Mouse (Mus musculus): ENCODE results near the gene Hhatl. TPM values are rescaled to one million over a fixed set of nuclear protein-coding genes. Genes with fewer than 3 reads are reported as not detected.

The Hhatl gene
- total RNA-seq (2021), result 100 to 1,000 TPM; 111 to 112 TPM

DNA sequence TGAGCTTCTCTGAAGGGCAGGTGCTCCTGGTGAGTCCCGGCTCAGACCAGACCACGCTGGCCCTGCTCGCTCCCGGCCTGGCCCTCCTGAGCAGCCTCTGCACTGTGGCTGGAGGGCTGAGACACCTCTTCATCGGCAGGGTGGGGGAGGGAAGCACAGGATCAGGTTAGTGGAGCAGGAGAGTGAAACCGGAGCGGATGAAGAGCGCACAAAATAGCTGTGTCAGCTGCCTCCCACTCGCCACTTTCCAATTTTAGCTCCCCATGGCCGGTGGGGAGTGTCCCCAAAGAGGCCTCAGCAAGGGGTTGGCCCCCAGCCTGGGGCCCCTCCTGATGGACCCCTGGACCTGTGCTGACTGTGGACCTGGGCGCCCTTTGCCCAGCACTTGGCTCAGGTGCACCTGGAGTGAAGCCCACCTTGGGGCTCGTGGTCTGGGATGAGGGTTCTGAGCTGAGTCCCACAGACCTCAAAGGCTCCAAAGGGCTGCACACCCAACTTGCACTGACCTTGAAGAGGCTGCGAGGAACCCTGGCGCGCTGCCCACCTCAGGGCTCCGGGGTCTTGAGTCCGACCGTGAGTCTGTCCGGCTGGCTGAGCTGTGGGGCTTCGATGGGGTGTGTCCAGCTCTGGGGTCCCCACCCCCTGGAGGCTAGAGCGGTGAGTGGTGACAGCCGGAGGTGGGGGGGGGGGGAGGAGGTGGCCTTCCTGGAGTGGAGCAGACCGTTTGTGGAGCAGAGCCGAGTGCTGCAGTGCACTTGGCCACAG, at the start of gene Hhatl:
Hhatl (minus strand) TSS at position 751 of the 765 bp plus-strand sequence.
- DNase-seq, result peak; percentile 71
- intact Hi-C loops (cut with DNase I), result no loop called here

DNA sequence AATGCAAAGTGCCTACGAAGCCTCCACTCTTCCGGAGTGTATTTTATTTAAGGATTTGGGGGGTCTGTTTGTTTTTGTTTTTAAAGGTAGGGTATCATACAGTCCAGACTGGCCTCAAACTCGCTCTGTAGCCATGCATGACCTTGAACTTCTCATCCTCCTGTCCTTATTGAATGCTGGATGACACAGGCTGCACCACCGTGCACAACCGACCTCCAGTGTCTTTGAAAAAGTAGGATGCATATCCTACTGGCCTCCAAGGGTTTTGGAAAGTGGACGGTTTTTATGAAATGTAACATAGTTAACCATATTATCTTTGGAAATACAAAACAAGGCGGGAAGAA, 47.3 kb upstream of the Hhatl start:
- DNase-seq, result no peak
- intact Hi-C loops (cut with DNase I), result no loop called here

DNA sequence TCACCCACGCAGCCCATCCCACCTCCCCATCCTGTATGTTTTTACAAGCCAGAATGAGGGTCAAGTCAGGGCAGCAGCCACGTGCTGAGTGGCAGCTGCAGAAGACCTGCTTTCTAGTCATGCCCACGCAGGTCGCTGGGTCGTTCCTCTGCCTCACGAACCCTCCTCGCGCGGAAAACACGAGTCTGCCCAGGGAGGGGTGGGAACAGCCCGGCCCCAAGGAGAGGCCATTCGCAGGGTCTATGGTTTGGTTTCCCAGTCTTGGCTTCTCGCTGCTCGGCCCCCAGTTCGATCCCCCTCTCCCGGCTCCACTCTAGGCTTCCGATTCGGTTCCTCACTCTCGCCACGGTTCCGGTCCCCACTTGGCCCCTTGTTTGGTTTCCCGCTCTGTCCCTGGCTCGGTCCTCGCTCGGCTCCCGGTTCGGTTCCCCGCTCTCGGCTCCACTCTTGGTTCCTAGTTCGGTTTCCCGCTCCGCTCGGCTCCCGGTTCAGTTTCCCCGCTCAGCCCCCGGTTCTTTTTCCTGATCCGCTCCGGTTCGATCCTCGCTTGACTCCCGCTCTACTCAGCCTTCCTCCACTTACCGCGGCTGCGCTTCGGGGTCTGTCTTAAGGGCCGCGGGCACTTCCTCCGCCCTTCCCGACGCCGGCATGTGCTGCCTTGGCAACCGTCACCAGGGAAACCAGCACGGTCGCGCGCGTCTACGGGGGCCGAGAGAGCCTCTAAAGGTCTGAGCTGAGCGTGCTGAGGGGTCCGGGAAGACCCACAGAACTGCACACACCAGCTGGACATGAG, 46.7 kb upstream of the Hhatl start, which contains the start of gene Ccdc13:
Ccdc13 (minus strand) TSS at position 633 of the 793 bp plus-strand sequence.
- peak; percentile 75 to 85 for DNase-seq

DNA sequence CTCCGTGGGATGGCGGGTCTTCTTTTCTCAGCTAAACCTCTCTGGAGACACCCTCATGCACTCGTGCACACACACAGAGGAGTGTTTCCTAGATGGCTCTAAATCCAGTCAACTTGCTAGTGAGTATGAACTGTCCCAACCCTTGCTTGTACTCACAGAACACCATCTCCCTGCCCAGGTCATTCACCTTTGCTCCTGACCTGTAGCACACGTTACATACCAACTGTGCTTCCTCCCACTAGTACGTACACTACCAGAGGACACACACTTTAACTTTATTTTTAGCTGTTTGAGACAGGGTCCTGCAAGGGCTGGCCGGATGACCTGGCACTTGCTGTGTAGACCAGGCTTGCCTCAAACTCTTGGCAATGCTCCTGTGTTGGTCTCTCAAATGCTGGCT, 45.7 kb upstream of the Hhatl start:
- intact Hi-C loops (cut with DNase I), result no loop called here

More for the DNA sequence above, 46.7 kb upstream of the Hhatl start, which contains the start of gene Ccdc13:
- intact Hi-C loops (cut with DNase I), result no loop called here

DNA sequence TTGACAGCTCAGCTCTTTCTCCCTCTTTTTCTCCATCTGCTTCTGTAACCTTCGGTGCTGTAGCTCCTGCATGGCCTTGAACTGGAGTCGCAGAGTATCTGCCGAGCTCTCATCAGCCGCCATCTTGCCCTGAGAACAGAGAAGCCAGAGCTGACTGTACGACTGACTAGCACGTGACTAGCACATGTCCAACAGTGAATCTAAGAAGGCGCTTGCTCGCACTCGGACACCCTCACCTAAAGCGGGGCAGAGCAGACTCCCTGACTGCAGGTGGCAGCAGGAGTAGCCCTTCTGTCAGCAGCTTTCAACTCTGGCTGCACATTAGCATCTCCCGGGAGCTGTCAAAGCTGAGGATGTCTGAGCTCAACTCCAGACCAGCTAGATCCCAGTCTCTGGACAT, 41.5 kb upstream of the Hhatl start:
- intact Hi-C loops (cut with DNase I), result loop anchor here (5.0 kb wide), 1 partner anchor 153 kb away; no protein-coding TSS in a partner anchor
- DNase-seq, result no peak

More for the DNA sequence above, 45.7 kb upstream of the Hhatl start:
- DNase-seq, result no peak

DNA sequence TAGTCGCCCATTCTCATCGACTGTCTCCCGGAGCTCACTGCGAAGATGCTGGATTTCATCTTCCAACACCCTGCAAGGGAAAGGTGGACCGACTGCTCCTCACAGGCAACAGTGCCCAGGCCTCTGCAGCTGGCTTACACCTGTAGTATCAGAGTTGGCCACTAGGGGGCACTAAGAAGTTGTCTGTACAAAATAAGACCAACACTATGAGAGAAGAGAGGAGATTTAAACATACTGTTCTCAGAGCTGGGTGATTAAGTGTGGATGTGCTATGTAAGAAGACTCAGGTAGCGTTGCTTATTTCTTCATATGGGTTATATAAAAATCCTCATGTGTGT, 38.6 kb upstream of the Hhatl start:
- intact Hi-C loops (cut with DNase I), result loop anchor here (1.0 to 5.0 kb wide), 2 partner anchors 46 to 156 kb away; no protein-coding TSS in a partner anchor
- DNase-seq, result peak; percentile 82 to 91

DNA sequence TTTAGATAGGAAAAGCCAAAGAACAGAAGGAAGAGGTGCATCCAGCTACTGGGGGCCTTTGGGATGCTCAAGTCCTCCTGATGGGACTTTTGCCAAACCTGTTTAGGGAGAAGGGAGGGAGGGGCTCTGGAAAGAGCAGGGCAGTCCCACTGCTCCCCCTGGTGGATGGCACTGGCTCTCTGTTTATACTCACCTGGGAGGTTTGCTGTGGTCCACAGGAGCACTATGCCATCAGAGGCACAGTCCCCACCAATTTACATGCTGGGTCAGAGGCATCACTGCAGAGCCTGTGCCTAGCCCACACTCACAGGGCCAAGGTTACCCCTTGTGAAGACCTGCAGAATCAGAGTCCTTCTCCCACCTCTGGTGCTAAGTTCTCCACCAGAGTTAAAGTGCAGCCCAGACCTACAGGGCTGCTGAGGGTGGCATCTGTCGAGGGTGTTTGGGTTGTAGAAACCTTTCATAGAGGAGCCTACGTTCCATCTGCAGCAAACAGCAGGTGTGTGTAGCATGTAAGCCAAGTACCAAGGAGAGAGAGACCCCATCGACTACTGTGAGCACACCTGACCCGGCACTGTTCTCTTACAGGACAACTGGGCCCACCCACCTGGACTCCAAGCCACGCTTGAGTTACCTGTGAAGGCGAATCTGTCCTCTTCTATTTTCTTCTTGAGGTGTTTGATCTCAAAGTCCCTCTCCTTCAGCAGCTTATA, 38.1 kb upstream of the Hhatl start:
- intact Hi-C loops (cut with DNase I), result loop anchor here (5.0 kb wide), 1 partner anchor 157 kb away; no protein-coding TSS in a partner anchor
- DNase-seq, result peak; percentile 53 to 67

DNA sequence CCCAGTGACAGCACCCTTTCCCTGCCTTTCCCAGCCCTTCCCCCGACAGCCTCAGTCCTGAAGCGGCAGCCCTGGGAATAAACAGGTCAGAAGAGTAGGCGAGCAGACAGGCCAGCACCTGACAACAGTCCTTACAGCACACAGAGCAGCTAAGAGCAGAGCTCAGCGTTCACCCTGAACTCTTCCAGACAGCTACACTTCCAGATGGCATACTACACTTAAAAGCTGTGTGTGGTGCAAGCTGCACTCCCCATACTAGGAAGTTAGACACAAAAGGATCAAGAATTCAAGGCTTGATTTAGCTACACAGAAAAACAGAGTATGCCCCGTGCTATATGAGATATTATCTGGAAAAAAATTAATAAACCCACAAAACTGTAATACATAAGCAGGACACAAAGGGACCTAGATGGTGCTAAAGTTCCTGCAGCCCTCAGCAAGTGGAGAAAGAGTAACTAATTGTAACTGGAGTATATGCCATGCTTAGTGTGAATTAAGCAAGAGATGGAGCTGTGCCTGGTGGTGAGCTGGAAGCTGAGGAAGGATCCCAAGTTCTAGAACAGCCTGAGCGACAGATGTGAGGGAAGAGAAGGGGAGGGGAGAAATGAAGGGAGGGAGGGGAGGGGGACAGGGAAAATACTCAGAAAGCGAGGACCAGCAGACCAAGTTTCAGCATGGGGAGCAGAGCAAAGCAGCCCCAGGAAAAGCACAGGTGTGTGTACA, 37.1 kb upstream of the Hhatl start:
- intact Hi-C loops (cut with DNase I), result no loop called here
- no peak for DNase-seq

DNA sequence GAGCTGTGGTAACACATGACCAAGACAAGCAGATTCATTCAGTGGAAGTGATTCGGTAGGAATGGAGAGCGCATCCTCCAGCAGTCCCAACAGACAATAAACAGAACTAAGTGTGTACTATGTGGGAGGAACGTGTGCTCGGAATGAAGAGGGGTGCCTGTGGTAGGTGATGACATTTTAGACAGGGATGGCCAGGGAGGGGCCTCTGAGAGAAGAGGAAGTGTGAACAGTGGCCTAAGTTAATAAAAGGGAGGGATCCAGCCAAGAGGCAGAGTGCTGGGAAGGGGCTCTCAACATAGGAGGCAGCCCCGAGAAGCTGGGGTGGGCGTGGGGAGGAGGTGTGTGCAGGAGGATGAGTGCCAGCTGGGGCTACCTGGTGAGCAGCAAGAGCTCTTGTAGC, 36.0 kb upstream of the Hhatl start:
- no peak for DNase-seq
- intact Hi-C loops (cut with DNase I), result no loop called here

DNA sequence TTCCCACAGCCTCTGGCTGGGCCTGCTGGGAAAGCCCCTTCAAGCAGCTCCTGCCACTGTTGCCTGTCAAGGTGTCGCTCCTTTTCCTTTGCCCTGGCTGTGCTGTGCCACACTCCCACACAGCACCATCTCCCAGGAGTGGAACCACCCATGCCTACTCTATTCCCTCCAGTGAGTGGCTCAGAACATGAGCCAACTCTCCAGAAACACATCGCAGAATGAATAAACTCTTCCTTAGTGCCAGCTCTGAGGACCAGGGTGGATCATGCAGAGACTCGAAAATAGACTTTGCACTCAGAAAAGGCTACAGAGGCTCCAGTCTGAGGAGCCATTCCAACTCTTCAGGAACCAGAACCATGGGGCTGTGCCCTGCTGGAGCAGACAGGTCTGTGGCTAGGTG, 34.0 kb upstream of the Hhatl start:
- intact Hi-C loops (cut with DNase I), result no loop called here
- DNase-seq, result no peak

DNA sequence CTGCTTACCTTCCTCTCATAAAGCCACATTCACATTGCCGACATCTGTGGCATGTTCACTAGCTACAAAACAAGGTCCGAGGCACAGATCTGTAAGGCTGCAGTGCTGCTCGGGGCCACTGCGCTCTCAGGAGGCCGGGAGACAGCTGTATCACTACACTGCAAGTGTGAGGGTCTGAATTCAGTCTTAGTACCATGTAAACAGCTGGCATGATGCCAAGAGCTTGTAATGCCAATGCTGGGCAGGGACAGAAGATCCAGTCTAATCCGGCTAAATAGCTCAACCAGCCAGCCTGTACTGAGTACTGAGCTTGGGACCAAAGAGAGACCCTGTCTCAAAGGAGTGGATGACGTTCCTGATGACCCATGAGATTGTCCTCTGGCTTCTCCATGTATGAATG, 31.7 kb upstream of the Hhatl start:
- intact Hi-C loops (cut with DNase I), result no loop called here
- DNase-seq, result peak in 1 of 2 experiments; percentile 35

DNA sequence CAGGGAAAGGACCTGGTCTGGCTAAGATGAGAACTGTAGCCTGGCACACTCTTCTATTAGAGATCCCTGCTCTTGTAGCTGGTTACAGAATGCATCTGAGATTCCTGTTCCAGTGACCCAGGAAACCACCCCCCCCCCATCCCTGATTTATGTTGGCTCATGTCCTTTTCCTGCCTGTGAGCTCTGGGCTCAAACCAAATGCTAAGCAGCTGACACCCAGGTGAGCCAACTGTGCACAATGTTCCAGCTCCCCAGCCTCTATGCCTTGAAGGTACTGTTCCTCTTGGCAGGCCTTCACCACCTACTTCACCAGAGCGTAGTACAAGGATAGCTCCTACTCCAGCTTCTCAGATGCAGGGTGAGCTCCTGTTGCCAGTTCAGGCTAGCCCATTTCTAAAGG, 30.7 kb upstream of the Hhatl start:
- intact Hi-C loops (cut with DNase I), result no loop called here
- peak; percentile 36 to 49 for DNase-seq

DNA sequence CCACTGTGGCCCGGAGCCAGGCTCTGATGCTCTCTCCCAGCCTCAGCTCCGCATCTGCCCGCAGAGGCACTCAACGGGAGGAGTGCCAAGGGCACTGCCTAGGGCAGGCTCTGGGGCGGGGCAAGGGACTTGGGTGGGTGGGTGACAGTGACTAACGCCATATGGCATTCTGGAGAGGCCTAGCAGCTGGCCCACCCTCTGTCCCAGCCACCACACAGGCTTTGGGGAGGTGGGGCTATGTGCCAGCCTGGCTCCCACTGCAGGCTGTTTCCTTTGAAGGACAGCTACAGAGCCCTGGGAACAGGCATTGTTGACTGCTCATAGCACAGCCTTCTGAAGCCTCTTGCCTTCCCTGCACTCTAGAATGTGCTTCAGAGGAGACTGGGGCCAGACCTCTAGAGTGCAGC, 30.3 kb upstream of the Hhatl start:
- DNase-seq, result peak; percentile 37 to 44
- intact Hi-C loops (cut with DNase I), result no loop called here

DNA sequence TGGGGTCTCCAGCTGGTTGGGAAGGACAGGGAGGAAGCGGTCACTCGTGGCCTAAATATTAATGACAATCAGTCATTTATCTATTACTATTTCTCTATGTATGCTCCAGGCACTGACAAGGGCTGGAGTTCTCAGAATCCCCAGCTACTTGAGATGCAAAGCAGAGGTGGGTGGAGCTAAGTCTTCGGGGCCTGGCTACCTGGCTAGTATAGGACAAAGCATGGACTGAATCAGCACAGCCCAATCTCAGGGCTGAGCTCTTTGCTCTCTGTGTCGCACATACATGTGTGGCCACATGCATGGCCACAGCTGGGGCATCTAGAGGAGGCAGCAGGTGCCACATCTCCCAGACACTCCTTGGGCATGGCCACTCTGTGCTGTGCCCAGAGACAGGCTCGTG, 28.5 kb upstream of the Hhatl start:
- intact Hi-C loops (cut with DNase I), result no loop called here
- no peak for DNase-seq

DNA sequence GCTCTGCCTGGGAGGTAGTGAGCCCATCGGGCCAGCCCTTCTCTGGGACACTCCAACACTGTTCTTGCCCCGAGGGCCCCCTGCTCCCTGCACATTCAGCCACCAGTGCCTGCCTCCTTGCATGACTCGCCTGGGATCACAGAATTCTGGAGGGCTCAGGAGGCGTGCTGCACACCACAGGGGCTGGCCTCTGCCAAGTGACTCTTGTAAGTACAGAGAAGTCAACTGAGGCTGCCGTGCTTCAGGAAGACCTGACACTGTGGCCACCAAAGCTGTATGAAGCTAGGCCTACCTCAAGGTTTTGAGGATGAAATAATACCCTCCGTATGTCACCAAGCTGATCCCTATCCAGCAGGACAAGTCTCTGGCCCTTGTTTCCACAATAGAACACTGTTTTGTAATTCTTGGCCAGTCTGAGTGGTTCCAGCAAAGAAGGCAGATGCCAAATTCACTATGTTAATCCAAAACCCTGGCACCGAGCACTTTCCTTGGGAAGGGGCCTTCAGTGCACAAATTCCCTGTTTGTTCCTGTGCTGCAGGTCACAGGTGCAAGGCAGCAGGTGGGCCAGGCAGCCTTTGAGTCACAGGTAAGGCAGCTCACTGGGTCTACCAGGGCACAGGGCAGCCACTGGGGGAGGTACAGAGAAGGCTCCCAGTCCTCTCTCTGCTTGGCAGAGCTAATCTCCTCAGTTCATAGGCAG, 27.6 kb upstream of the Hhatl start:
- intact Hi-C loops (cut with DNase I), result no loop called here
- no peak for DNase-seq

DNA sequence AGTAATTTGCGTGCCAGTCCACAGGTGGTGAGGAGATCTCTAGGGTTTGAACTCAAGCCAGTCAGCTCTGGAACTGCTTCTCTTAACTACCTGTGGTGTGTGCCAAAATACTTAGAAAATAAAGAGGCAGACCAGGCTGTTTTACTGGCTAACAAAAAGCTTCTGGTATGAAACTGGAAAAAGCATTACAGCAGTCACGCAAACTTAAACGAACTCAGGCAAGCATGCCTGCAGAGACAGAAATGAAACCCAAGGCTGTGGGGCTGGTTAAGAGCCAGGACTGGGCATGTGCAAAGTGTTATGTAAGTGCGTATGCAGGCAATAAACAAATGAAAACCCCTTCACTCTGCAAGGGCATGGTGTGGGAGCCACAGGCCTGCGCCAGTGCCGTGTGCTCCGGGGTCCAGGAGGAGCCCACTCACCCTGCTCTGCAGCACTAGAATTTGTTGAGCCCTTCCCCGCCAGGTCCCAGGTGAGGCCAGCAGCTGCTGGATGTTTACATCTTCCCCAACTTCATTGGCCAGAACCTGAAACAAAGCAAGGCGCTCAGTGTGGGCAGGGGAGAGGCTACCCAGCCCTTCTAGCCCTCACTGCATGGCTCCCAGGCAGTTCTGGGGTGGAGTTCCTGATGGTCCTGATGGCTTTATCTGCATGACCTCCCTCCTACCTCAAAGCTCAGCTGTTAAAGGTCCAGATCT, 26.9 kb upstream of the Hhatl start:
- intact Hi-C loops (cut with DNase I), result no loop called here
- DNase-seq, result no peak

DNA sequence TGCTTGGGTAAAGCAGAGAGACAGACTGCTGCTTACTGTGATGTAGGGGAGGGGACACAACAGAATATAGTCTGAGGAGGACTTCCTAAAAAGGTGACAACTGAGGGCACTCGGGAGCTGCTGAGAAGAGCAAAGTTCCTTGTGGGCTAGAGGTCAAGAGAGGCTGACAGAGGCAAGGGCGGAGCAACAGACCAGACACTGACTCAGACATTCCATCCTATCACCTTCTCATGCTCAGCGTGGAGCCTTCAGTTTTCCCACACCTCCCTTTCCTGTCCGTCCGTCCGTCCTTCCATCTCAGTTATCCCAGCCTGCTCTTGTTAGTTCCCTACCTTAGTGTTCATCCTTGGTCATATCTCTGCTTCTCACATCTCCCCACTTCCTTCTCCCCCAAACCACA, 22.9 kb upstream of the Hhatl start:
- intact Hi-C loops (cut with DNase I), result no loop called here
- DNase-seq, result no peak

DNA sequence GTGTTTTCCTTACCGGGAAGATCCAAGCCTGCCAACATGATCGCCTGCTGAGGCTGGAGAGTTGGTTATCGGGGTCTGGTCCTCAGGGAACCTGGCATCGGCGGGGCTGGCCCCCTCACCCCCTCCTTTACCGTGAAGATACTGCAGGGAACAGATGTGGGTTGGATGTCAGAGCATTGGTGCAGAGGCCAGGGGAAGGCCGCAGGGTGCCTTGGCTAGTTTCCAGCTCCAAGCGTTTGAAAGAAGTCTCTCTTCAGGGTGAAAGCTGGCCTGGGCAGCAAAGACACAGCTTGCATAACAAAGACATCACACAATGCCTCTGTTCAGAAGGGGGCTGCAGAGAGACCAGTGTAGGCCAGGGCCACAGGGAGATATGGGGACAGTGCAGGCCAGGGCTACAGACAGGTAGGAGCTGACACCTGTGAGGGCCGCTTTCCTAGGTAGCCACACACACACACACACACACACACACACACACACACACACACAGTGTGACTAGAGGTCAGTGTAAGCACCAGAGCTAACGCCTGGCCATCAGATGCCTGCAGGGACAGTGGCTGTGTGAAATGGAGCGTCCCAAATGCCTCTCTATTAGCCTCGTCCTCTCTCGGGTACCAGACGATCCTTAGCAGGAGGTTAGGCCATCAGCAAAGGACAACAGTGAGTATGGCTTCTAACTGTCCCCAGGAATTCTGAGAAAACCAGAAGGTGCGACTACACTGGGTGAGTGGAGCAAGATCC, 17.9 kb upstream of the Hhatl start:
- peak in 1 of 2 experiments; percentile 11 for DNase-seq
- intact Hi-C loops (cut with DNase I), result no loop called here

DNA sequence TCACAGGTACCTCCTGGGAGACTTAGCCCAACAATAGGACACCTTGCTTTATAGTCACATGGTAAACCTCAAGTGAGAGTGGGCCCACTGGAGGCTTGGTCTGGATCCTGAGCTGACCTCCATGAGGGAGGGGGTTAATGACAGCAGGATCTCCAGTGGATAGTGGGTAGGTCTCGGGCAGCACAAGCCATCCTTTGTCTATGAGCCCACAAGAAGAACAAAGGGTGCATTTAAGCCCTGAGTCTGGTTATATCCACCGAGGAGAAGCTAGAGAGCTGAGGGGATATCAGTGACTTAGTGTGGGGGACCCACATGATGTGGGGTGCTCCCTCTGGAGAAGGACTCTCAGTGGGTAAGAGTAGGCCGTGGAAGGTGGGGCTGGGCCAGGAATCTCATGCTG, 16.2 kb upstream of the Hhatl start:
- DNase-seq, result no peak
- intact Hi-C loops (cut with DNase I), result no loop called here

Data from heart, postnatal 10 days (tissue).